Mouse (Mus musculus) adrenal gland (tissue): ENCODE data around the gene Tom1l2.

Experiments
- intact Hi-C: fragments of 180-260 bp; cut with DNase I; formaldehyde crosslinking; loops from one replicate; pipeline ENCODE4 v1.15.1; 2025

The Tom1l2 gene

DNA sequence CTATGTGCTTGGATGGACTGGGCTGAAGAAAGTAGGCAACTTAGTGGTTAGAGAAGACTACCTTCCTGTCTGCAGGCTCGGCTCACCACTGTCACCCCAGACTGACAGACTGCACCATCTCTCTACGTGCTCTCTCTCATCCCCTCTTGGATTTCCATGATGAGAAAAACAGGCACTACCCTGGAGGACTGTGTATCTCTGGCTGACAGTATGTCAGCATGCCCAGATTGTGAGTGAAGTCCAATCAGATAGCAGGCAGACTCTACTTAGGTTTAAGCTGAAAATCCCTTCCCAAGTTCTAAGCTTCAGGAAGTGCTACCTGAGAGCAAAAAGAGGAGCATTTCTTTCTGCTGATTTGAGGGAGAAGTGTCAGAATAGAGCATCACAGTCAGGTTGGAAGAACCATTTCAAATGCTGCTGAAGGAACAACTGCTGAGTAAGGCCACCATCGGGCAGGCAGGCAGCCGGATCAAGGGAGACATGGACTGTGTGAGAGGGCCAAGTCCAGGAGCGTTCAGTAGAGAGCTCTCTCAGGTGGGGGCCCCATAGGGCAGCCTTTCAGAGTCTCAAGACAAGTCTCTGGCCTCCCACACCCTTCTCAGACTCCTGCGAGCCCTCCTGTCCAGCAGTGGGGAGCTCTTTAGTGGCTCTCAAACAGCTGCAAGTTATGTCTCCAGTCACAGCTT, 76.2 kb downstream of the Tom1l2 start:
- intact Hi-C loops: no loop called here

DNA sequence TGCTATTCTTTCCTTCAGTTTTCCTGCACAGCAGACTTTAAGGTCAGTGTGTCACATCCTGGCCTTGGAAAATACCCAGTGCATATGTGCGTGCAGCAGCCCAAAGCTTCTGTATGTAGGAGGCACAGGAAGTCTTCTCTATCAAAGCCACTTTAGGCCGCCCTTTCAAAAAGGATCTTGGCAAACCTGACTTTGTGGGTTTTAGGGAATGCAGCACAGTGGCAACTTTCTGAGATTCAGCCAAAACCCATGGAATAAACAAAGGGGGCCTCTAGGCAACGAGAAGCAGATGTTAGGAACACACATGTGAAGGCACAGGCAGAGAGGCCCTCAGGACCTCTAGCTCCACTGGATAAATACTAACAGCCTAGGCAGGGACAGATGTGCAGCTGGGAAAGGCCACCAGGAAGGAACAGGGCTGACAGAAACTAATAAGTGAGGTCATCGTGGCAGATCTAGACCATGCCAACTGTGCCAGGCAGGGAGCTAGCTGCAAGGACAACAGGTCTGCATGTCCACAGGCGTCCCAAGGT, 79.4 kb downstream of the Tom1l2 start:
- intact Hi-C loops: no loop called here

DNA sequence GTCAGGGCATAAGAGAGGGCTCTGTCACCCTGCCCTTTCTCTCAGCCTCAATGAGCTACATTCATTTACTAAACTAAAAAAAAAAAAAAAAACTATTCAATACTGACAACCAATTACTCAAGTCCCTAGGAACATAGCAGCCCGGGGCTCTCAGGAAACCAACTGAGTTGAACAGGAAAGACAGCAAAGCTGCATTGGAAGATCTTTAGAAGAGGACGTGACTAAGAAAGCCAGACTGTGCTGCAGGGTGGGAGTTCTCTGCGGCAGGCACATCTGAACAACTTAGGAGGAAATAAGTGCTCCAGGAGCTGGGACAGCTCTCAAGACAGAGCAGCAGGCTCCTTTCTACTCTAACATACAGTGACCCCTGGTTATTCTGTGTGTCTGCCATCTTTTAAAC, 84.1 kb downstream of the Tom1l2 start:
- intact Hi-C loops: no loop called here

DNA sequence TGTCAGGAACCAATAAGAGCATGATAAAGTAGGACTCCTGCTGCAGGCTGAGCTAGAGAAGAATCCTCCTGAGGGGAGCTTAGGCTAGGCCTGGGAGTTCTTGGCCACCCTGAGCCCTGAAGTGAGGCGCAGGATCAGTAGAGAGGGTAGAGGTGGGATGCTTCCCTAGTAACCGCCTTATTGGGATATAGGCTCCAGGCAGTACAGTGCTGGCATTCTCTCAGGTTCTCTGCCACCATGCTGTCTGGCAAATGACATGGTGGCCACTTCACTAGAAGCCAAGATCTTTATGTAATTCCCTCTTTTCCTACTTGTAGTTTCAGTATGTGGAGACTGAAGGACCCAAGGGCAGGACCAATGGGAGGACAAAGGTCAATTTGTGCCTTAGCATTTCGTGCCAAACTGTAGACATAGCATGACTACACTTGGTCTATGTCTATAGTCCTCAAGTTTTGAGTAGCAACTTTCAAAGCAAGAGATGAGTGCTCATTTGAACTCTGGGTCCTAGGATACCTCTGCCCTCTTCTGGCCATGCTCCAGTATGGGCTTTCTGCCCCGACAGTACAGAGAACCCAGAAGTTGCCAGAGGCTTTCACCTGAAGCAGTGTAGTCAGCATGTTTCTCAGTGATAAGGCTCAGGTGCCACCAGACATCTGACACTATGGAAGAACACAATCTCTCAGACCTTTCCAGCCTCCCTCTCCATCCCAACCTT, 87.3 kb downstream of the Tom1l2 start:
- intact Hi-C loops: no loop called here

DNA sequence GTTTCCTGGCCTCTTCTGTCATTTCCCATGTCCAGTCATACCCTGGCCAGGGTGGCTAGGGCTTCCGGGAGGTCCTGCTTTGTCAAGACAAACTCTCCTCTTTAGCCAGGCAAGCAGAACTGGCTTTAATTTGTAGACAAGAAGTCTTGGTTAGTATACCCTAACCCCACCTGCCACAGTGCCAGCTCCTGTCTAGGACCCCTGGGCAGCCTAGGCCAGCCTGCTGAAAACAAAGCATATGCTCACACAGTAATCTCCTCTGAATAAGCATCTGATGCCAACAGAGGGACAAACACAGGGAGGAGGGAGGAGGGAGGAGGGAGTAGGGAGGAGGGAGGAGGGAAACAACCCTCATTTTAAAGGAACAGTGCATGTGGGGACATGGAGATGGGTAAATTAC, 88.1 kb downstream of the Tom1l2 start:
- intact Hi-C loops: no loop called here

DNA sequence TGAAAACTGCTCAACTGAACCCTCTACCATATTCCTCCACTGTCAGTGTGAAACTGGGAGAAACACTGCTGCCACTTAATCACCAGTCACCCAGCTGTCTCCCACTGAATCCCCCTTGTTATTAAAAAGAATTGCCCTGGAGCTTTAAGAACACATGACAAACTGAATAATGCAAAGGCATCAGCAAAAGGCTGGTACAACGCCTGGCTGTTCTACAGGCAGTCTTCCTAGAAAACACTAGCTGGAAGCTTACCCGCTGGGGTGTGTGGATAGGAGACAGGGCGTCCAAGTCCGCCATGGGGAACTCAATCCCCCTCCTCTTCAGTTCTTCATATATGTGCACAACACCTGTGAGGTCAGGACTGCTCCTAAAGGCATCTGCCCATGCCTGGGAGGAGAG, 90.3 kb downstream of the Tom1l2 start:
- intact Hi-C loops: no loop called here

DNA sequence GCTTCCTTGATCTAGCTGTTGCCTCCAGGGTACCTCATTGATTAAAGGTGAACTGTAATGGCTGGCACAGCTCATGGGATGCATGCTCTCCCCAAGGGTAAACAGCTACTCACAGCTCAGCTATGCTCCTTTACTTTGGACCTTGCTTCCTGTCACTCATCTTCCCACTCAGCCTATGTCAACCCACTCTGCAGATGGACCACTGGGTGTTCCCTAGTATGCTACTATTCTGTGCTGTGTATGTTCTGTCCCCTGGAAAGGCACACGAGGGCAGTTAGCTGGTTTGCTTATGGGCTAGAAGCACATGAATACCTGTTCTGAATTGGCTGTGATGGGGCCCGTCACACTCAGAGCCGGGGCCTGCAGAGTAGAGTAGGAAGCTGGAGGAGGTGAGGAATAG, 92.0 kb downstream of the Tom1l2 start:
- intact Hi-C loops: no loop called here

DNA sequence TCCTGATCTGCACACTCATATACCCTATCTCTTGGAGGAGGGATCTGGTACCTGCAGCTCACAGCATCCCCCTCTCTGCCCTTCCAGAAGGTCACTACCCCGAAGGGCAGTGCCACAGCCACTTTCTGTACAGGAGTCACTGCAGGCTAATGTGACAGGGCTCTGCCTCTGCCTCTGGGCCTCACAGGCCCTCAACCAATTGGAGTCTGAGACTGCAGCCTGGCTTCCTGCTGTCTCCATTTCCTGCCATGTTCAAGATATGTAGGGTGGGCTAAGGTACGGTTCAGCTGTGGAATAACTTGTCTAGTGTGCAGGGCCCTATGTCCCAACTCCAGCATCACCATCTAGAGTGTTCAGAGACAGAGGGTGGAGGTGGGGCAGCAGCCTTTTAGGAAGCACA, 95.0 kb downstream of the Tom1l2 start:
- intact Hi-C loops: no loop called here

DNA sequence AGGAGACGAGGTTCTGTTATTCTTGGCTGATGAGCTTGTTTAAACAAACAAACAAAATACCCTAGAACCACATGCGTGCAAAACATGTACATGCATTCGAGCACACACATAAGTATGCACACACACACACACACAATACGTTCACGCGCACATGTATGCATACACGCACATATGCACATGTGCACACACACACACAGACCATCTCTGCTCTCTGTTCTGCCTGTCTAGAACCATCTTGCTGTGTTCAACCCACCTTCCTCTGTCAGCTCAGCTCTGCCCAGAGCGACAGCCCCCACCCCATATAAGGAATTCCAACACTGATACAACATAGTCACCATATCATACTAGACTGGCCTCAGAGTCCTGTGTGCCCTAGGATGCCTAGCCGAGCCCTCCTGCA, 96.0 kb downstream of the Tom1l2 start:
- intact Hi-C loops: no loop called here

DNA sequence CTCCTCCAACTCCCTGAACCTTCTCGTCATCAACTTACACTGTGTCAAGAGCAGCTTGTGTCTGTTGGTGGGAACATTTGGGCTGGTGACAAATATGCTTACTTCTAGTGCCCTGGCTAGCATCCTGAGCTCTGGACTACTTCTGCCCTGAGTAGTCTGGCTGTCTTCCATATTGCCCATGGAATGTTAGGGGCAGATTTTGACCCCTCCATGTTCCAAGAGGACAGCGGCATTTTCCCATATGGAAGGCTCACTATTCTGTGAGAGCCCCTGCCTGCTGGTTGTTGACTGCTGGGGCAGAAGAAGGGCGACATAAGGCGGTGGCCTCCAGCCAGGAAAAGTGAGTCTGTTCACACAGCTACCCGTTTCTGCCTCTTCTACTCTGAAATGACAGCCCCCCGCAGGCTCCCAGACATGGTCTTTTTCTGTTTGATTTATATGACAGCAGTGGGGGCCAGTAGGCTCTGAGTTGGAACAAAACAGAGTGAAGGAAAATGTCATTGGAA, 96.5 kb downstream of the Tom1l2 start:
- intact Hi-C loops: no loop called here

DNA sequence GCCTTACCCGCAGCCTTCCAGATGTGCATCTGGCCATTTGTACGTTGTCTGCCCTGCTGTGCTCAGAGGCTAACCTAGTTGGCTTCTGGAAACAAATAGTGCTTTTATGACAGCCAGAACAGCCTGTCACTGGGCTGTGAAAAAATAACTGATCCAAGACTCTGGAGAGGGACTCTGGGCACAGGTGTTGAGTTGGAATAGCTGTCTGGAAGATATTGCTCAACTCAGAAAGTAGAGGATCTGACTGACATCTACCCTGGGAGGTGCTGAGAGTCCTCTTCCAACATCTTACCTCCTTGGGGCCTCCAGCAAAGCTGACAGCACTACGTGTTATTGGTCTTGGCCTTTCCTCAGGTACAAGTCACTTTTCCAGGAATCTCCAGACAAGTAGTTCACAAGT, 97.1 kb downstream of the Tom1l2 start:
- intact Hi-C loops: no loop called here

DNA sequence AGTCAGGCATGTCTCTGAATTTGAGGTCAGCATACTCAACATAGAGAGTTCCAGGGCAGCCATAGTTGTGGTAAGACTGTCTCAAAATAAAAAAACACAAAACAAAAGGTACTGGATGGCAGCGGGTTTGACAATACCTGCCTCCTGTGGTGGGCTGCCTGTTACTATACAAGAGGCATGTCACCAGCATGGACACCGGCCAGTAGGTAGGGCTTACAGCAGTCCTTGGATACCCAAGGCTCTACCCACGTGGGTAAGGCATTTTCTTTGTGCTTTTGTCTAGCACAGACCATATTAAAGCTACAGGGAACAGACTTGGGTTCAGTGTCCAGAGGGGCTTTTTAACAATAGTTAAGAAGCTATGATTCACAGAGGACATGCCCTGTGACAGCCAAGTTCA, 97.5 kb downstream of the Tom1l2 start:
- intact Hi-C loops: no loop called here

DNA sequence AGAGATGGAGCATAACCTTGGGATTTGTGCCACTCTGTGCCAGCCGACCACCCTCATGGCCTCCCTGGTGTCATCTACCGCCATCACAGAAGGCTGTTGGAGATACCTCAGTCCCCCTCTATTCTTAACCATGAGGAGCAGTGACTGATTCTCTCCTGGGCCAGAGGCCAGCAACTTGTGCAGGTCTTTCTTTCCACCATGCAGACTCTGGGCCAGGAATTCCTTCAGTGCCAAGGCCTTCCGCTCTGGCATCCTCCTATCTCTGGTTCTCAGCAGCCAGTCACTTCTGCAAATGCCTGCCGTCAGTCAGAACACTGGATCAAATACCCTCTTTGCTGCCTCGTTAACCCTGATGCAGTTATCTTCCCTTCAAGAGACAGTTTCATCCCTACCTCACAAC, 98.4 kb downstream of the Tom1l2 start:
- intact Hi-C loops: no loop called here

DNA sequence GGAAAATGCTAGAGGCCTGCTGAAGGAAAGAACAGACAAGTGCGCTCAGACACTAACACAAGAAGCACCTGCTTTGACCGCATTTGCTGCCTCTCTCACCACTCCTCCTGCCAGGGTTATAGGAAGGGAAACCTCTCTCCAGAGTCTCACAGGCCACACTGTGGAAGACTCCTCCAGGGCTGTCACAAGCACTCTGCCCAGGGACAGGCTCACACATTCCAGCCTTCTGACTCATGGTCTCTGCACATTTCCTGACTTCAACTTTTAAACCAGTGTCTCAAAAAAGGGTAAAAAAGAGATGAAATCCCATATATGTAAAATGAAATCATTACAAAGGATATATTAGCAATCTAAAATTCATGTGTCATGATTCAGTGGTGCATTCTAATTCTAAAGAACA, 99.2 kb downstream of the Tom1l2 start:
- intact Hi-C loops: no loop called here

DNA sequence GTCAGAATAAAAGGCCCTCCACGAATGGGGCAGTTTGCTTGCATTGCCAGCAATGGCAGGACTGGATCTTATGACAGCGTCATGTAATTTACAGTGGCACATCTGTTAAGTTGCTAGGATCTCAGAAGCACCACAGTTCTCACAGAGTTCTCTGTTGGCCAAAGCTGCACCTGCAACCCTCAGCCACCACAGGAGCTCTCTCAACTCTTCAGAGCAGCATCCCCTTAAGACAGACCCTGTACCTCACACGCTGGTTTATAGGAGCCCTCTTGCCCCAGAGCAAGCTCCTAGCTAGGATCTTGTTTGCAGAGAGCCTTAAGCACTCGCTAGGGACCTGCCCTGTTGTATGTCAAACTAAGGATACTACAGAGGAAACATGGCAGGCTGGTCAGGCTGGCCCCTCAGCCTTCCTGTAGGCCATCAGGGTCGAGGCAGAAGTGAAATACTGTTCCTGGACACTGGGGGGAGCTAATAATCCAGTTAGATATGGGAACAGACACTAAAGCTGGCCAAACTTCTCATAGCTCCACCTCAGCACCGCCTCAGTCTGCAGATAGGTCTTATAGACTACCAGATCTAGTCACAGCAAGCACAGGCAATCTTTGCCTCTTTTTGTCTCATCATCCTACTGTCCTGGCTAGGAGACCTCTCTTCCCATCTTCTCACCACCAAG, 101.6 kb downstream of the Tom1l2 start:
- intact Hi-C loops: loop anchor here (2.0 kb wide), 2 partner anchors 42 to 162 kb away; no protein-coding TSS in a partner anchor

DNA sequence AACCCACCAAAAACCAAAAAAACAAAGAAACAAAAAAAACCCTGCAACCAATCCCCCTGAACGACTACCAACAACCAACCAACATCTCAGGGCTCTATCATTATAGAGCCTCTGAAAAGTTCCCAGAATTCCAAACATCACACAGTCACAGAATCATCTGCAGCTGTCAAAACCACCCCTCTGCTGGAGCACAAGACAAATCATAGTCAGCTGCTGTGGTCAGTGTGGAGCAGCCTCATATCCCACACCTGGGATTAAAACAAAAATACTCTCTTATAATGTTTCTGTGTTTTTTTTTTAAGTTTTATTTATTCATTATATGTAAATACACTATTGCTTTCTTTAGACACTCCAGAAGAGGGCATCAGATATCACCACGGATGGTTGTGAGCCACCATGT, 102.8 kb downstream of the Tom1l2 start:
- intact Hi-C loops: loop anchor here (2.0 kb wide), 2 partner anchors 43 to 163 kb away; no protein-coding TSS in a partner anchor

DNA sequence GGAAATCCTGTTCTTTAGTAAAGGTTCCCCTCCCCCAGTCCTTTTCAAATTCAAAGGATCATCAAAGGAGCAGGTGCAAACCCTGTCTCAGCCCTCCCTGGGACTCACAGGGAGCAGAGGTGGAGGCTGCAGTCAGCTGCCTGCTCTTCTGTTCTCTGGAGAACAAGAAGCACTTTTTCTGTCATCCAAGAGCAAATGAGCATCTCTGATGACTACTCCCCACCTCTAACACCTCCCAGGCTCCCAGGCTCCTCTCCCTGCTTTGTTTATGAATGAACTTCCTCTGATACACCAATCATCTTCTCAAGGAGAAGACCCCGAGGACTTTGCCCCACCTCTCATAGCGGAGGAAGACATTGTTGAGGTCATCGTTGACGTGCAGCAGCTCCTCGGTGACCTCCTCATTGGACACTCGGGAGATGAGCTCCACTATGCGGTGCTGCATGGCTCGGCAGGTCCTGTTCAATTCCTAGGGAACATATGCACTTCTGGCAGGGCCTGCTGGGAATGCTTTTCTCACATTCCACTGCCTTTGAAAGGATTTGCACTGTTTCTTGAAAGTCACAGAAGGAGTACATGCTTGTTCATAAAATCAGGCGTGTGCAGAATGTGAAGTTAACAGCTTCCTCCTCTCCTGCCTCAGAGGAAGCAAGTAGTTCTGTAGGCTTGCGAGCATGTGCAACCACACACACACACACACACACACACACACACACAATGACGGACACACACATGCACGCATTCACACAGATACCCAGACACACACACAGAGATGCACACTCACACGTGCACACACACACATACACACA, 103.9 kb downstream of the Tom1l2 start:
- intact Hi-C loops: no loop called here

DNA sequence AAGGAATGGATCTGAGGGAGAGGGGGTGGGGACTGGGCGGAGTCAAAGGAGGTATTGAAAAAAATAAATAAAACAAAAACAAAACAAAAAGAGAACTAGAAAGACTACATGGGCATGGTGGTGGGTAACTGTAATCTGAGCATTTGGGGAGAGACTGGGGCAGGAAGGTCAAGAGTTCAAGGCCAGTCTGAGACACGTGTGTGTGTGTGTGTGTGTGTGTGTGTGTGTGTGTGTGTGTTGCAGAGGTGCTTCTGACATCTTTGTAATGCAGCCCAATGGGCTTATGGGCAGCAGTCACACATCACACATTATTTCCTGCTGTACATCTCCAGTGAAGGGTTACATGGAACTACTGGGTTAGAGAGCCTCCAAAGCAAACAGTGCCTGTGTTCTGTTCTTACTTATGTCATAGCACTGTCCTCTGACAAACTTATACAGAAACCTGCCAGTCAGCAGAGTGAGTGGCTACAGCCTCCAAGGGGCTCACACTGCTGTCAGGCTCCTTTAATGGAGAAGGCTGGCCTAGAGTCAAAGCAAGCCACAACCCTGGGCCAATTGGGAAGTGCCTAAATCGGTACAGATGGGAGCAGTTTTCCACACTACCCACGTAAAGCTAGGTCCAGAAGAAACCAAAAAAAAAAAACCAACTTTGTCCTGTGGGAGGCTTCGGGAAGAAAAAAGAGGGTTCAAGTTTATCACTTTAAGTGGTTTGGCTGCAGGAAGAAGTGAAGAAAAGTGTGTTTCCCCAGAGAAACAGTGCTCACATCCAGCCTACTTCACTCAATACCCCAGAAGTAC, 104.8 kb downstream of the Tom1l2 start:
- intact Hi-C loops: no loop called here

DNA sequence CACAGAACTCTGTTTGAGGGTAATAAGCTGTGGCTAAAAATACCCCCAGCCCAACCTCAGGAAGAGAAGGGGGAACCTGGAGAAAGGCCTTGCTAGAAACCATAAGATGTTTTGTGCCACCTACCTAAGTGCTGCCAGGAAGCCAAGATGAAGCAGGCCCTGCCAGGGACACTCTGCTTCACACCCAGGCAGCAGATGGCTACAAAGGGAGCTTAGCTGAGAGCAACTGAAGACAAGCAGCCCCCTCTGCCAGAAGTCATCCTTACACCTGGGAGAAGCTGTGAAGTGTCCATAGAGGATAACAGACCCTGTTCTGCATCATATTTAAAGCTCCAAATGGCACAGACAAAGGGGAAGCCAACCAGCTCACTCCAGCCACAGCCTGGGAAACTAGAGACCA, 106.6 kb downstream of the Tom1l2 start:
- intact Hi-C loops: no loop called here

DNA sequence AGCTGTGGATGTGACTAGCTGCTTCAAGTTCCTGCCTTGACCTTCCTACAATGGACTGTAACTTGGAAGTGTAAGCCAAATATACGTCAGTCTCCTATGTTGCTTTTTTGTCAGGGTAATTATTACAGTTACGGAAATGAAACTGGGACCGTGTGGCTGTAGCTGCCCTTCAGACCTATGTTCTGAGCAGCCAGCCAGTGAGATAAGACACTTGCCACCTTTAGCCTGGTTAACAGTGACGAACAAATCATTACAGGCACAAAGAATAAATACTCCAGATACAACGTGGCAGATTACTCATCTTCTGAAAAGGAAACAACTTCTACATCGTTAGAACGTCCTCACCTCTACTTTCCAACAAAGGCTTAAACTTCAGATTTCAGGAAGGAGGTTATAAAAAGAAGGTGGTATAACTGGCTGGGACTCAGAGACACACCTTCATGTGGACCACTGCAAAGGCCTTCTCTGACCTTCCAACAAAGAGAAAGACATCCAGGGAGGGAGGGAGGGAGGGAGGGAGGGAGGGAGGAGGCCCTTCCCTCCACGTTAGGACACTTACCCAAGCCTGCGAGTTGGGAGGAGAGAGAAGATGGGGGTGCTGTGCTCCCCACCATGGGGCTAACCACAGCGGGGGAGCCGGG, 108.1 kb downstream of the Tom1l2 start:
- intact Hi-C loops: no loop called here
